Mouse (Mus musculus) erythroblast, embryonic 14.5 days (primary cell): Measurements from ENCODE around the gene Nop14. TPM values are rescaled to one million over a fixed set of nuclear protein-coding genes. Genes with fewer than 3 reads are reported as not detected.
"Not testable (repeated sequence)": the region's sequence is repeated elsewhere in the genome, so short reads cannot be mapped to it uniquely, and the experiment has no call there.

ENCODE experiments used
- H3K27me3 ChIP-seq: 2 replicates; pipeline ENCODE4 v1.6.1; 2012; ENCODE audit warnings: inconsistent platforms; ENCODE audit not compliant: control insufficient read depth
- H3K36me3 ChIP-seq: 2 replicates; pipeline ENCODE4 v1.6.1; 2012; ENCODE audit warnings: mild to moderate bottlenecking, inconsistent platforms; ENCODE audit not compliant: control insufficient read depth
- H3K4me1 ChIP-seq: 2 replicates; pipeline ENCODE4 v1.6.1; 2012; ENCODE audit warnings: inconsistent platforms; ENCODE audit not compliant: control insufficient read depth
- H3K4me3 ChIP-seq: replicated peaks from 2 replicates; pipeline ENCODE3; 2012; ENCODE audit warnings: moderate library complexity, mild to moderate bottlenecking, inconsistent platforms
- H3K9me3 ChIP-seq: 2 replicates; pipeline ENCODE4 v1.6.1; 2012; ENCODE audit warnings: low read length, inconsistent platforms, mixed read lengths; ENCODE audit not compliant: control insufficient read depth
- GATA1 ChIP-seq: IDR thresholded peaks from 2 replicates; pipeline ENCODE4 v1.6.1; 2012; ENCODE audit warnings: low read length, inconsistent platforms, mixed read lengths
- TAL1 ChIP-seq: IDR thresholded peaks from 3 replicates; pipeline ENCODE4 v1.6.1; 2012; ENCODE audit warnings: low read length, inconsistent platforms, mixed read lengths
- polyA plus RNA-seq: library from polyadenylated mRNA; stranded (reverse); fragments of >175 nt; gene quantifications from 2 replicates; pipeline ENCODE4 v1.2.3, GENCODE M21; 2012

The Nop14 gene
- polyA plus RNA-seq, 1 experiment: 1.3 TPM

- no peaks in the 10 kb centered on the region for H3K27me3 ChIP-seq
- H3K36me3 ChIP-seq: peaks cover 87% of the 10 kb centered on the region
- TF ChIP-seq GATA1 (no peak), TAL1 (no peak)
- no peaks in the 10 kb centered on the region for H3K9me3 ChIP-seq
- H3K4me3 ChIP-seq: no peak overlapping the region
- peaks cover 34% of the 10 kb centered on the region for H3K4me1 ChIP-seq
Measured at GRCm38 (mm10) chr5:34592666-34593065, 67.3 kb downstream of the Nop14 start.

- Histone ChIP-seq H3K36me3 (peaks cover 86% of the 10 kb centered on the region), H3K4me1 (peaks cover 33% of the 10 kb centered on the region)
- H3K9me3 ChIP-seq: not testable (repeated sequence)
Measured at GRCm38 (mm10) chr5:34592224-34592623, 67.7 kb downstream of the Nop14 start.

GRCm38 (mm10) chr5:34591388-34592004 lies 68.5 kb downstream of the Nop14 start:
- Histone ChIP-seq H3K36me3 (peaks cover 86% of the 10 kb centered on the region), H3K9me3 (no peaks in the 10 kb centered on the region), H3K4me1 (peaks cover 34% of the 10 kb centered on the region), H3K27me3 (no peaks in the 10 kb centered on the region), H3K4me3 (no peak overlapping the region)
- TF ChIP-seq TAL1 (no peak), GATA1 (no peak)

More at GRCm38 (mm10) chr5:34592224-34592623, 67.7 kb downstream of the Nop14 start:
- H3K27me3 ChIP-seq, H3K4me3 ChIP-seq: not testable (repeated sequence)

- Histone ChIP-seq H3K27me3 (no peaks in the 10 kb centered on the region), H3K36me3 (peaks cover 87% of the 10 kb centered on the region), H3K4me1 (peaks cover 38% of the 10 kb centered on the region), H3K9me3 (no peaks in the 10 kb centered on the region), H3K4me3 (no peak overlapping the region)
- TF ChIP-seq GATA1 (no peak), TAL1 (no peak)
Measured at GRCm38 (mm10) chr5:34590702-34591101, 69.2 kb downstream of the Nop14 start.

- no peak for TF ChIP-seq TAL1
- Histone ChIP-seq H3K9me3 (no peaks in the 10 kb centered on the region), H3K4me3 (no peak overlapping the region), H3K27me3 (no peaks in the 10 kb centered on the region), H3K4me1 (peaks cover 42% of the 10 kb centered on the region), H3K36me3 (peaks cover 88% of the 10 kb centered on the region)
Measured at GRCm38 (mm10) chr5:34590059-34590458, 69.9 kb downstream of the Nop14 start.

Other genes with a start within 250 kb of the Nop14 start
- 0.11 TPM in 1 of 2 replicates, not detected in the other for gene Tnip2, start 146.2 kb downstream of the Nop14 start, polyA plus RNA-seq
- 0.26 and 0.44 TPM in 2 replicates for gene Sh3bp2, start 134.3 kb downstream of the Nop14 start, polyA plus RNA-seq
- 106 and 113 TPM in 2 replicates for gene Add1, start 86.5 kb downstream of the Nop14 start, polyA plus RNA-seq
- gene Mfsd10, start 22.9 kb downstream of the Nop14 start, polyA plus RNA-seq: 27.4 and 27.6 TPM in 2 replicates
- 0.05 and 0.11 TPM in 2 replicates for gene Grk4, start 231 bp upstream of the Nop14 start, polyA plus RNA-seq
- 0.25 and 0.27 TPM in 2 replicates for gene Htt, start 101.6 kb upstream of the Nop14 start, polyA plus RNA-seq
- 0.29 and 0.81 TPM in 2 replicates for gene Msantd1, start 247.9 kb upstream of the Nop14 start, polyA plus RNA-seq